Mouse (Mus musculus) megakaryocyte, embryonic 14.5 days (primary cell): ENCODE results near the gene Kcnj2.

Experiments
- FLI1 ChIP-seq: IDR thresholded peaks from 2 replicates; pipeline ENCODE4 v1.6.1; 2012; ENCODE audit warnings: low read length, inconsistent platforms, mixed read lengths
- GATA1 ChIP-seq: IDR thresholded peaks from 3 replicates; pipeline ENCODE4 v1.6.1; 2012; ENCODE audit warnings: mixed read lengths, low read length, inconsistent platforms, borderline replicate concordance

DNA sequence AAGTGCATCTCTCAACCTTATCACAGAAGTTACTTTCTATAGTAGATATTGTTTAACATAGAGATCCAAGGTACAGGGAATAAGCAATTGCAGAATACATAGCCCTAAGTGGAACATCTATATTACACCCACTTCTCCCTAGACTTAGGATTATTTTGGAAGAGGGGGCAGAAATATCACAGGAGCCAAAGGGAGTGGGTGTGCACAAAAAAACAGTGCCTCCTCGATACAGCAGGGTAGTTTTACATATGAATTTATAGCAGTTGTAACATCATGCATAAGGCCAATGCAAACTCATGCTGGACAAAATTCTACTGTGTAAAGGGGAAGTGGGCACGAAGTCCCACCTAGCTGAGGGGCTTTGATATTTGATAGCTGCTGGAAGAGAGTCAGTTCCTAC is 38.5 kb downstream of the Kcnj2 start:
- TF ChIP-seq FLI1: no peak
- TF ChIP-seq GATA1: no peak
